Mouse (Mus musculus) ES-E14 (cell line): ENCODE measurements around the gene Mast2.

Experiments used
- CHD2 ChIP-seq: IDR thresholded peaks from 2 replicates; pipeline ENCODE4 v1.6.1; 2014; ENCODE audit warnings: mild to moderate bottlenecking, low read depth, low read length, inconsistent platforms
- ZC3H11A ChIP-seq: IDR thresholded peaks from 2 replicates; pipeline ENCODE4 v1.6.1; 2012; ENCODE audit warnings: low read depth, mild to moderate bottlenecking, inconsistent platforms, low read length, borderline replicate concordance

DNA sequence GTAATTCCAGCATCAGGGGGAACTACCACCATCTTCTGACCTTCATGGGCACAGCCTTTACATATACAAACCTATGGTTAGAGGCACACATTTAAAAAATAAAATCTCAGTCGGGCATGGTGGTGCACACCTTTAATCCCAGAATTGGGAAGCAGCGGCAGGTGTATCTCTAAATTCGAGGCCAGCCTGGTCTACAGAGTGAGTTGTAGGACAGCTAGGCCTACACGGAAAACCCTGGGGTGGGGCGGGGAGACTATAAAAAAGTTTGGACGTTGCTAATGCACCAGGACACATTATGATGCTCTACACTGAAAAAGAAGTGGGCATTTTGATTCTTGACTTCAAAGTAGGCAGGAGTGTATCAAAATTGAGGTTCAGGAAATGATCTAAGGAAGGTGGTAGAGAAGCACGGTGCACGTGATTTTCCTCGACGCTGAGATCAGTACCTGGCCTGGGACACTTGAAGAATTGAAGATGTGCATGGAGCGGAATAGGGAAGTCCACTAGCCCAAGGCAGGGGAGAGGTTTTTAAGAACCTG, 43.0 kb upstream of the Mast2 start:
- no peak for TF ChIP-seq CHD2
- no peak for TF ChIP-seq ZC3H11A
